Mouse (Mus musculus) liver, embryonic 16.5 days (tissue): ENCODE results near the gene Tanc1. TPM values are rescaled to one million over a fixed set of nuclear protein-coding genes. Genes with fewer than 3 reads are reported as not detected.

ENCODE experiments used
- ATAC-seq: fragments of 200-750 bp; cut with Nextera tagmentation; 2 replicates; pipeline ENCODE4 v1.8.0; 2017; ENCODE audit warnings: low read depth, mild to moderate bottlenecking, moderate number of reproducible peaks, moderate library complexity
- H3K27ac ChIP-seq: fragments of 300-500 bp; sonication (generic); 2 replicates; pipeline ENCODE4 v1.5.1; 2014; ENCODE audit warnings: mild to moderate bottlenecking, low read length
- H3K27me3 ChIP-seq: fragments of 300-500 bp; sonication (generic); 2 replicates; pipeline ENCODE4 v1.6.1; 2014; ENCODE audit warnings: low read depth, low read length, mixed read lengths; ENCODE audit not compliant: control insufficient read depth, insufficient read depth
- H3K36me3 ChIP-seq: fragments of 300-500 bp; sonication (generic); 2 replicates; pipeline ENCODE4 v1.6.1; 2014; ENCODE audit warnings: mild to moderate bottlenecking; ENCODE audit not compliant: control insufficient read depth, insufficient read depth
- H3K4me1 ChIP-seq: fragments of 300-500 bp; sonication (generic); 2 replicates; pipeline ENCODE4 v1.6.1; 2014; ENCODE audit warnings: low read depth, low read length, mixed read lengths; ENCODE audit not compliant: control insufficient read depth
- H3K4me2 ChIP-seq: fragments of 300-500 bp; sonication (generic); 2 replicates; pipeline ENCODE4 v1.6.1; 2014; ENCODE audit warnings: low read depth, low read length, mixed read lengths
- H3K4me3 ChIP-seq: fragments of 300-500 bp; sonication (generic); 2 replicates; pipeline ENCODE4 v1.5.1; 2014; ENCODE audit warnings: low read depth, mild to moderate bottlenecking, low read length
- H3K9ac ChIP-seq: fragments of 300-500 bp; sonication (generic); 2 replicates; pipeline ENCODE4 v1.6.1; 2014; ENCODE audit warnings: low read depth, low read length
- H3K9me3 ChIP-seq: fragments of 300-500 bp; sonication (generic); replicated peaks from 2 replicates; pipeline ENCODE4 v1.6.1; 2016; ENCODE audit warnings: low read length; ENCODE audit not compliant: control insufficient read depth
- WGBS: fragments of 180-500 bp; shearing (Covaris S2); extraction: QIAGEN DNeasy Blood & Tissue Kit; methylation state at CpG from one replicate; pipeline ENCODE4 v1.1.7; 2014; ENCODE audit not compliant: insufficient replicate concordance; 5-methylcytosine and 5-hydroxymethylcytosine counted together
- polyA plus RNA-seq: library from polyadenylated mRNA; unstranded; fragments of >200 nt; fragmentation: Nextera tagmentation; extraction: Ambion mirVana; gene quantifications from 2 replicates; pipeline ENCODE4 v1.2.1, GENCODE M21; 2015

The Tanc1 gene
- polyA plus RNA-seq, 1 experiment from 2014 or later = 3.9 TPM

DNA sequence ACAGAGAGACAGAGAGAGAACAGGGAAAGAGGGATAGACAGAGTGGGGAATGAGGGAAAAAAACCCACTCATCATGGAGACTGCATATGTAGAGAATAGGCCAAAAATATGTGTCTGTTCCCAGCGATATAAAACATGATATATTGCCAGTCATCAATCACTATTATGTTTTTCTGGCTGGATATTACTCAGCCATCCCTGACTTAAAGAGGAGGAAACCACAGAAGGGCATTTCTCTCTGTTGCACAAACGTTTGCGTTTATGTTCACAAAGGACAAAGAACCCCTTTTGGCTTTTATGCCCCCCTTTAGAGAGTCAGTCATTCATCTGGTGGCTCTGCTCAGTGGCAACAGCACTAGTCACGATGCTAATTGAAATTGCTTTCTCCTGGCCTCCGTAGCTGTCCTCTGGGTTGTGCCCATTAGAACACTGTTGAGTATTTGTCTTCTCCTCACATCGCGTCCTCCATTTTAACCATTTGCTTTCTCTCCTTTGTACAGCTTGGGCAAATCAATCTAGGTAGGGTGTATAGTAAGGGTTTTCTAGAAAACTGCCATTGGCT is 18.4 kb upstream of the Tanc1 start:
- Histone ChIP-seq H3K4me1 (no peaks in the 10 kb centered on the region), H3K9me3 (no peaks in the 10 kb centered on the region), H3K27ac (no peak overlapping the region), H3K36me3 (no peaks in the 10 kb centered on the region), H3K4me2 (no peak overlapping the region), H3K9ac (no peak overlapping the region), H3K27me3 (no peaks in the 10 kb centered on the region), H3K4me3 (no peak overlapping the region)
- WGBS = 26% methylated on average over 7 of the region's 7 CpGs
- no peak for ATAC-seq

DNA sequence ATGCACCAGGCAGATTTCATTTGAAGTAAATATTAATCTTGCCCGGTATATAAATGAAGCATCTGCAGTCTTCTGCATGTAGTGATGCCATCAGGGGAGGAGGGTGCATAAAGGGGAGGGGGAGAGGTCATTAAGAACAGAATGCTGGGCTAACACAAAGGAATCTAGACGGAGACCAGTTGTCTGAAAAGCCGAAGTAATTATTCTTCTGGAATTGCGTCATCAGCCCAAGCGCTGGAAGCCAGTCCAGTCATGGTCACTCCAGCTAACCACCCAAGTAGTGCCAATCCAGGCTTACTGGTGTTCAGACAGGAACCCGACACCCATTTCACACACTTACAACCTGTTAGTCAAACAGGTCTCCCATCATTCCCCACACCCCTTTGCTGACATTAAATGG is 17.7 kb upstream of the Tanc1 start:
- H3K27me3 ChIP-seq = no peaks in the 10 kb centered on the region
- 42% methylated on average over 6 of the region's 6 CpGs for WGBS
- no peak overlapping the region for H3K4me2 ChIP-seq
- ATAC-seq = no peak
- no peaks in the 10 kb centered on the region for H3K9me3 ChIP-seq
- no peak overlapping the region for H3K27ac ChIP-seq
- H3K4me1 ChIP-seq = no peaks in the 10 kb centered on the region
- H3K4me3 ChIP-seq = no peak overlapping the region
- no peaks in the 10 kb centered on the region for H3K36me3 ChIP-seq
- H3K9ac ChIP-seq = no peak overlapping the region

DNA sequence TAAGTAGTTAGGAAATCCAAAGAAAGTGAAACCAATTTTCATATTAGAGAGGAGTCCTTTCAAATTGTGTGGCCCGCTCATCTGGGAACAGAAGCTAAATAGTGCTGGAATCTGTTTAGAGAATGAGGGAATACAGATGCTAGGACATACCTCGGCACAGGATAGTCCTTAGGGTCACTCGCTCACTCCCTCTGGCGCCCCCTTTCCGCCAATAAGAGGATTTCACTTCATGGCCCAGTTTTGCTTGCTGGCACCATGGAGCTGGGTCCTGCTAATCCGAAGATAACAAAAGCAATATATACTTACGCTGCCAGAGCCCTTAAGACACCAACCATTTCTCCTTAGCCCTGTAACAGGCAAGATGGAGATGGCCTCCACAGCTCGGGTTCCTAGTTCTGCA is 15.3 kb upstream of the Tanc1 start:
- ATAC-seq = no peak
- Histone ChIP-seq H3K4me1 (no peaks in the 10 kb centered on the region; the same call in none of the 2 replicates), H3K4me2 (no peak overlapping the region), H3K36me3 (no peaks in the 10 kb centered on the region), H3K27ac (no peak overlapping the region), H3K9me3 (no peaks in the 10 kb centered on the region), H3K4me3 (no peak overlapping the region), H3K27me3 (no peaks in the 10 kb centered on the region), H3K9ac (no peak overlapping the region)
- 50% methylated on average over 8 of the region's 8 CpGs for WGBS

DNA sequence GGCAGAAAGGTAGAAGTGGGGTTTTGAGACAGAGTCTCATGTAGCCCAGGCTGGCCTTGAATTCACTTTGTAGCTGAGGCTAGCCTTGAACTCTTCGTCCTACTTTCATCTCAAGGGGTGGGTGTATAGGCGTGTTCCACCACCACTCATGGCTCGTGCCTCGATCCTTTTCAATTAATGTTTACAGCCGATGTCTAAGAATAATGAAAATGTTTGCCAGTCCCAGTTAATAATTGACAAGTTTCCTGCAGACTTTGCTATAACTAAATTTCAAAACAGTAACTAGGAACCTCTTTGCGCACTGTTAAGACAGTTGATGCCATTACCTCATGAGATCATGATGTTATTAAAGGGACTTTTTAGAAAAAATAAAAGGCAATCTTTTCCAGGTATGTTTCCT is 13.6 kb upstream of the Tanc1 start:
- H3K4me2 ChIP-seq = peak overlapping the region; percentile 12; the same call in 1 of the 2 replicates

DNA sequence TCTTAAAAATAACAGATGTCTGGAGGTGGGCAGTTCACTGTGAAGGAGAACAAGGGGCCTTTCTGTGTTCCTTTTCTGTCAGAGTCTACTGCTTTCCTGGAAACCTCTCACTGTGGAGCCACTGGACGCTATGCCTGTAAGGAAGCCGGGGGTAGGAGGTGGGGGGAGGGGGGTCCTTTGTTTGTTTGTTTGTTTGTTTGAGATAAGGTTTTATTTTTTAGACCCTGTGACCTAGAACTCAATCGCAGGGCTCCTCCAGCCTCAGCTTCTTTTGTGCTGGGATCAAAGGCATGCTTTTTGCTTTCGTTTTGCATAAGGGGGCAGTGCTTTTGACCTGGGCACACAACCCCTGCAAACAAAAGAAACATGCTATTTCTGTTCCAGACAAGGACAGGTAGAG is 12.9 kb upstream of the Tanc1 start:
- H3K36me3 ChIP-seq = no peaks in the 10 kb centered on the region
- H3K27ac ChIP-seq = peak overlapping the region; percentile 37; the same call in 1 of the 2 replicates
- no peak overlapping the region for H3K9ac ChIP-seq
- ATAC-seq = no peak
- no peak overlapping the region for H3K4me3 ChIP-seq
- no peaks in the 10 kb centered on the region for H3K9me3 ChIP-seq
- no peaks in the 10 kb centered on the region; the same call in none of the 2 replicates for H3K4me1 ChIP-seq
- peak overlapping the region; percentile 28 for H3K4me2 ChIP-seq
- 21% methylated on average over 4 of the region's 4 CpGs for WGBS
- H3K27me3 ChIP-seq = no peaks in the 10 kb centered on the region

More for the DNA sequence above, 13.6 kb upstream of the Tanc1 start:
- Histone ChIP-seq H3K4me1 (no peaks in the 10 kb centered on the region; the same call in none of the 2 replicates), H3K9ac (no peak overlapping the region), H3K4me3 (no peak overlapping the region), H3K27me3 (no peaks in the 10 kb centered on the region), H3K36me3 (no peaks in the 10 kb centered on the region), H3K27ac (peak overlapping the region; percentile 37; the same call in 1 of the 2 replicates), H3K9me3 (no peaks in the 10 kb centered on the region)
- WGBS = 66% methylated on average over 6 of the region's 6 CpGs
- peak; percentile 35 for ATAC-seq

DNA sequence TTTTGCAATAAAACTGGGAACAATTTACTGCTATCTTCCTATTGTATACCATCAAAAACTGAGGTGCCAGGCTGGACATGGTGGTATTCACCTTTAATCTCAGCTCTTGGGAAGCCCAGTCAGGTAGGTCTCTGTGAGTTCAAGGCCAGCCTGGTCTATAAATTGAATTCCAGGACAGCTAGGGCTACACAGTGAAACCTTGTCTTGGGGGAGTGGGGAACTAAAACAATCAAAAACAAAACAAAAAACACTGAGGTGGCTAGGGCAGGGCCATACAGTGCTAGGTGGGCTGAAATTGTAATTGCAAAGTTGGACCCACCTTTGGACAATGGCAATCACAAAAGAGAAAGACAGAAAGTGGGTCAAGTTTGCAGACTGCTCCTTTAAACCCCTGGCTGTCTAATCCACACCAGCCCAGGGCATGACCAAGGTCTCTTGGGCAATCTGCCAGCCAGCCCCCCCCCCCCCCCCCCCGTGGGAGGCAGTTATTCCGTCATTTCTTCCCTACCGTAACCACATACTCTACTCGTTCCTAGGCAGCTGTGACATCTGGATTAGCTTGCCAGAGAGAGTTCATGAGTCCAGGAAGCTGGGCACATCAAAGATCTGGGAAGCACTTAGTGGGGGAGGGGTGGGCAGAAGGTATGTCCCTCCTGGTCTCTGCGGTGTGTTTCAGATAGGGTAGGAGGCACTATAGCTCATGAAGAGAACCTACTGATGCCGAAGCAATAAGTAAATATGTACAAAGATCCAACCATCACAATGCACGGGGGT is 12.3 kb upstream of the Tanc1 start:
- 18% methylated on average over 7 of the region's 7 CpGs for WGBS
- peak; percentile 53; the same call in 1 of the 2 replicates for ATAC-seq
- H3K4me2 ChIP-seq = peak overlapping the region; percentile 28

DNA sequence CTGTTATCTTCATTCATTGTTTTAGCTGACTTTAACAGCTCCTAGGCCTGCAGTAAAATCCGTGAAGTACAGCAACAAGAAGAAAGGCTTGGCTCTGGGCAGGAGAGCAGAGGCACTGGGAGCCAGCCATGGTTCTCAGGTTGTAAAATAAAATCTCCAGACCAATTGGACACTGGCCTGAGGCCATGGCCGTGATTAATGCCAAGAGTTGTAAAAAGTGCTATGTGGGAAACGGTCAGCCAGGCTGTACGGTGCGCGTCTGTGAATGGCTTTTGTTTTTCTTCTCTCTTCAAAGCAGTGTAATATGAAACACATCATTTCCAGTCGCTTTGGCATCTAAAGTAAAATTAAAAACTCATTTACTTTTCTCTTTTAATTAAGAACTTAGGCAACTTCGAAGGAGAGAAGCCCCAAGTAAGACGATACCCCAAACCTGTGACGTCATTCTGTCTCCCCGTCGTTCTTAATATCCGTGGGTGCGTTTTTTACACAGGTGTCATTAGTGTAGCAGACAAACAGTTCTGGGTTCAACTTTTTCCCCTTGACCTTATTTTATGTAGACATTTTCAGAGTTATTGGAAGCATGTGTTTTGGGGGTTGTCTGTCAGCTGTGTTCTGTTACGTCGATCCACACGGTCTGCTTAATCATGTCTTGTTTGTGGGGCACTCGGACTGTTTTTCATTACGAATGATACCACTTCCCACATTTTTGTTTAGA is 11.6 kb upstream of the Tanc1 start:
- Histone ChIP-seq H3K9me3 (no peaks in the 10 kb centered on the region), H3K27me3 (no peaks in the 10 kb centered on the region), H3K4me3 (no peak overlapping the region), H3K4me2 (no peak overlapping the region), H3K36me3 (no peaks in the 10 kb centered on the region), H3K9ac (no peak overlapping the region), H3K27ac (no peak overlapping the region), H3K4me1 (no peaks in the 10 kb centered on the region; the same call in none of the 2 replicates)
- WGBS = 73% methylated on average over 19 of the region's 19 CpGs
- no peak for ATAC-seq

More for the DNA sequence above, 12.3 kb upstream of the Tanc1 start:
- H3K27me3 ChIP-seq = no peaks in the 10 kb centered on the region
- H3K36me3 ChIP-seq = no peaks in the 10 kb centered on the region
- H3K9ac ChIP-seq = no peak overlapping the region
- no peaks in the 10 kb centered on the region; the same call in none of the 2 replicates for H3K4me1 ChIP-seq
- peak overlapping the region; percentile 51; the same call in 1 of the 2 replicates for H3K27ac ChIP-seq
- no peaks in the 10 kb centered on the region for H3K9me3 ChIP-seq
- H3K4me3 ChIP-seq = no peak overlapping the region

DNA sequence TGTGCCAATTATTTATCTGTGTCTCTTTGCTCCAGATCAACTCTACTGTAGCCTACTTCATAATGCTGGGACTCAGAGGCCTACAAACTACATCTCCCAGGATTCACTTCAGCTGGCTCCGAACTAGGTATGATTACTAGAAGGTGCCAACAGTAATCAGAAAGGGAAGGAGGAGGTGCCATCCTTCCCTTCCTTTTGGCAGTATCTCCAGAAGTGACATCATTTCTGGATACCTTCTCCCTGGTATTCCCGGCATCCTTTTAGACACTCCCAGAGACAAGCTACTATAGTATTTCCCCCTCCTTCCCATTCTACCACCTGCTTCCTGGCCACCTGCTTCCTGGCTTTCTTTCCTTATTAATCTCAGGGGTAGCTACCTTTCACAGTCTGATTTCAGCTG is 10.9 kb upstream of the Tanc1 start:
- Histone ChIP-seq H3K27me3 (no peaks in the 10 kb centered on the region), H3K4me2 (no peak overlapping the region), H3K9me3 (no peaks in the 10 kb centered on the region), H3K4me3 (no peak overlapping the region), H3K9ac (no peak overlapping the region), H3K4me1 (no peaks in the 10 kb centered on the region; the same call in none of the 2 replicates), H3K36me3 (no peaks in the 10 kb centered on the region), H3K27ac (no peak overlapping the region)
- ATAC-seq = no peak
- WGBS = 62% methylated on average over 2 of the region's 2 CpGs
